Mouse (Mus musculus): ENCODE results near the gene Rhbdl1.

The Rhbdl1 gene

GRCm38 (mm10) chr17:25791320-25791842 is 45.7 kb downstream of the Rhbdl1 start:
- DNase-seq = no peak

DNA sequence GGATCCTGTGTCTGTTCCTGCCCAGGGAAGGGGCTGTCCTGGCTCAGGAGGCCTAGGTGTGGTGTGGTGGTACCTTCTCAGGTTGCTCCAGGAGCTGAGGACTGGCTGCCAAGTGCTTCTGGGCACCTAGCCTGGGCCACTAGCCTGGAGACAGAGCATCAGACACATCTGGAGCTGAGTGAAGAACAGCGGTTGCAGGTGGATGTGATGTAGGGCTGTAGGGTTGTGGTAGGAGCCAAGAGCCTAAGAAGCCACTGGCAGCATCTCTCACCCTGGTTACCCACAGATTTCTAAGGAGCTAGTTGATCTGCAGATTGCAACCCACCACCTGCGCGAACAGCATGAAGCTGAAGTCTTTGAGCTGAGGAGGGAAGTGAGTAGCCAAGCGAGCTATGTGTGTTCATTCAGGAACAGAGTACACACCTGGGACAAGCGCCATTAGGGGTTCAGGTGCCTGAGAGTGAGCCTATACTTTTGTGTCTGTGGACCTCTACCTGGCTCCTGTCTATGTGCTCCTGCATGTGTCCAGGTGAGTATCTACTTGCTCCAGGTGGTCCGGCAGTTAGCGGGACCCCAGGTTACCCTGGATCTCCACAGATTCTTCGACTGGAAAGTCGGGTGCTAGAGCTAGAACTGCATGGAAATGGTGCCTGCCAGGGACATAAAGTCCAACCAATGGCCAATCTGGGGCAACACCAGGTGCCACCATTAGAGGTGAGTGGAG is 50.2 kb downstream of the Rhbdl1 start:
- no peak for DNase-seq

DNA sequence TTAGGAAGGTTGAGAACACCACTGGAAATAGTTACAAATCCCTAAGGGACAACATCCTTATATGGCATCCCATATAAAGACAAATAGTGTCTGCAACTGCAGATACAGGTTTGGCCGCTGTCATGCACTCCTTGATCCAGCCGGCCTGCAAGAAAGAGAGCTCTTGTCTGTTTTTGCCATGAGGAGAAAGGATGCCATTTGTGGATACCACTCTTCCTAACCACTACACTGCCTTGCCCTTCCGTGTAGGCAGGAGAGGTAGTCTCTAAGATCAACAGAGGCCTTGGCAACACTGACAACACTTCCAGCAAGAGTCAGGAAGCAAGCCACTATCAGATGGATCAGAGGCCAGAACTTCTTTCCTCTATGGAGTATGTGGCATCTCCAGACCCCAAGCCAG is 50.8 kb downstream of the Rhbdl1 start, which contains the start of gene Ccdc78:
Gene Ccdc78 (plus strand): TSS at position 301 of the 400 bp plus-strand sequence.
- DNase-seq = no peak

DNA sequence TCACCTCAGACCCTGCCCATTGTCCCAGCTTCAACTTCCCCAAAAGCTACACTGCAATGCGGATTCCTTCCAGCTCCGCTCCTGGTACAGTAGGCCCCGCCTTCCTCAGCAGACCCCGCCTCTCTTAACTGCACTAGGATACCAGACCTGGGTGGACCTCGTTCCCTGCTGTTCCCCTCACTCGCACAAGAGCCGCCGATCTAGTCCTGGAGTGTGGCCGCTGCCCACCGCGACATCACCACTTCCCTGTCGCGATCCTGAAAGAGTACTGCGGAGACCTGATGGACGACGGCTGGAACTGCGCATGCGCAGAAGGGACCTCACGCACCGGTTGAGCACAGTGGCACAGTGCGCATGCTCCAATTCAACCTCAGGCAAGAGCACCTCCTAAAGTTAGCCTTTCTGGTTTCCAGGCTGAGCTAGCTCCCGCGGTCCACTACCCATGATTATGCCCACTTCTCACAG is 51.8 kb downstream of the Rhbdl1 start, which contains the start of gene Haghl:
Gene Haghl (minus strand): TSS at position 393 of the 465 bp plus-strand sequence.
- DNase-seq = peak; percentile 98

Data from kidney, adult 9 months (tissue).